Mouse (Mus musculus): ENCODE results near the gene Abca5. TPM values are rescaled to one million over a fixed set of nuclear protein-coding genes. Genes with fewer than 3 reads are reported as not detected.

The Abca5 gene
- polyA plus RNA-seq, 1 experiment from 2014 or later: 6.6 TPM

DNA sequence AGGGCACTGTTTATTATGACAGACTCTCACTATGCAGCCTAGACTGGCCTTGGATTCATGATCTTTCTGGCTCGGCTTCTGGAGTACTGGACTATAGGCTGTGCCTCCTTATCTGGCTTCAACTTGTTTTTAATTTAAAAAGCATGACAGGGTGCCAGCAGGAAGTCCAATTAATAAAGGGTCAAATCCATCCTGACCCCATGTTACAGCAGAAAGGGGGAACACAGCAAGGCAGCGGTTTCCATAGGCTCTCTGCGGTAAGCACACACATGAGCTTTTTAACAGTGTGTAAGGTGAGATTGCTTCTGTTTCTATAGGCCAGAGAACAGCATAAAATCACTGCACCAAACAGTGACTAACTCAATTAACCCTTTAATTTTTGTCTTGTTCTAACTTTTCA lies 34.1 kb downstream of the Abca5 start:
- WGBS: 55% methylated on average over 3 of the region's 3 CpGs
- no peaks in the 10 kb centered on the region for H3K27me3 ChIP-seq (ENCODE audit: insufficient read depth, low read length)
- DNase-seq (no peak), ATAC-seq (ENCODE audit: insufficient read depth) (no peak)
- no peak overlapping the region for H3K4me3 ChIP-seq (ENCODE audit: low read depth, low read length)
- no peaks in the 10 kb centered on the region for H3K36me3 ChIP-seq (ENCODE audit: insufficient read depth)
- H3K9me3 ChIP-seq (ENCODE audit: low read depth, low read length): no peaks in the 10 kb centered on the region
- no peaks in the 10 kb centered on the region for H3K4me1 ChIP-seq (ENCODE audit: insufficient read depth)
- H3K9ac ChIP-seq: no peak overlapping the region
- no peak overlapping the region for H3K4me2 ChIP-seq
- TF ChIP-seq CTCF (IDR thresholded peaks at IDR 0.05; ENCODE audit: low read depth): no peak
- no peak overlapping the region for H3K27ac ChIP-seq (ENCODE audit: low read depth)

DNA sequence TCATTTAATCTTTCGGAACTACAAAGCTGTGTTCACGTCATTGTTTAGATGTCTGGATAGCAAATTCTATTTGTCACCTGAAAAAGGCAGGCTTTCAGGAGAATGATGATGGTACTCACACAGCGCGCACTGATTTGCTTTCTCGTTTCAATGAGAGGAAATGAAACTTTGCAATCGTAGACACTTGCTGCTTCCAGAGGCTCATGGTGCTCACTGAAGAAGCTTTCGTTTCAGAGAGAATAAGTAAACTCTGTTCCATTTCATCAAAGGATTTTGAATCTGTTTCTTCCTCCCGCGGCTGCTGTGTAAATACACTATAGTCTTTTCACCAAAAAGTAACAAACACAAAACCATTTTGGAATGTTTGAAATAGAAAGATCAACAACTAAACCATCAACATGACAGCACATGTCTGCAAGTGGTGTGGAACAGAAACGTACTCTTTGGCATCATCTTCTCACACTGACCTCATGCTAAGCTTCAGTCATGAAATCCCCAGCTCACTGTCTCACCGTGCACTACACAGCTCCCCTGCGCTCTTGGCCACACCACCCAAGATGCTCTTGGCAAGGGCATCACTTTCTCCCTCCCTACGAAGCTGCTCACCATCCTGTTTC lies 39.5 kb downstream of the Abca5 start:
- H3K9me3 ChIP-seq (ENCODE audit: low read depth, low read length): no peaks in the 10 kb centered on the region
- no peak overlapping the region for H3K4me3 ChIP-seq (ENCODE audit: low read depth, low read length)
- no peak overlapping the region for H3K4me2 ChIP-seq
- DNase-seq: no peak
- H3K9ac ChIP-seq: no peak overlapping the region
- no peaks in the 10 kb centered on the region for H3K36me3 ChIP-seq (ENCODE audit: insufficient read depth)
- no peak overlapping the region for H3K27ac ChIP-seq (ENCODE audit: low read depth)
- no peak for ATAC-seq (ENCODE audit: insufficient read depth)
- WGBS: 61% methylated on average over 13 of the region's 13 CpGs
- H3K4me1 ChIP-seq (ENCODE audit: insufficient read depth): no peaks in the 10 kb centered on the region
- H3K27me3 ChIP-seq (ENCODE audit: insufficient read depth, low read length): no peaks in the 10 kb centered on the region
- no peak for TF ChIP-seq CTCF (IDR thresholded peaks at IDR 0.05; ENCODE audit: low read depth)

DNA sequence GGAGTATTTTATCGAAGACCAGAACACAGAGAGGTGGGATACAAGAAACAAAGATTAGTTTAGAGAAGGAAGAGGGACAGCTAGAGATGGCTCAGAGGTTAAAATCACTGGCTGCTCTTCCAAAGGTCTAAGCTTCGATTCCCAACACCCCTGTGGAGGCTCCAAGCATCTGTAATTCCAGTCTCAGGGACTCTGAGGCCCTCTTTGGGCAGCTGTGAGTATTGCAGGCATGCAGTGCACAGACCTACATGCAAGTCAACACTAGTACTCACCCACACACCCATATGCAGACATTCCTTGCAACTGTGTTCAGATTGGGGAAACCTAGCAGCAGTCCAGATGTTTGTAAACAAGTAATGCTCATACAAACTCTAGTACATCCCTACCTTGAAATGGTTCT lies 46.9 kb downstream of the Abca5 start:
- TF ChIP-seq CTCF (IDR thresholded peaks at IDR 0.05; ENCODE audit: low read depth): peak; percentile 14; the same call in 1 of the 2 replicates
- 65% methylated on average over 2 of the region's 2 CpGs for WGBS
- no peaks in the 10 kb centered on the region for H3K4me1 ChIP-seq (ENCODE audit: insufficient read depth)
- no peaks in the 10 kb centered on the region for H3K36me3 ChIP-seq (ENCODE audit: insufficient read depth)
- H3K4me2 ChIP-seq: no peak overlapping the region
- H3K27me3 ChIP-seq (ENCODE audit: insufficient read depth, low read length): no peaks in the 10 kb centered on the region
- H3K9ac ChIP-seq: no peak overlapping the region
- DNase-seq (no peak), ATAC-seq (ENCODE audit: insufficient read depth) (no peak)
- no peak overlapping the region for H3K4me3 ChIP-seq (ENCODE audit: low read depth, low read length)
- no peak overlapping the region for H3K27ac ChIP-seq (ENCODE audit: low read depth)
- no peaks in the 10 kb centered on the region for H3K9me3 ChIP-seq (ENCODE audit: low read depth, low read length)

DNA sequence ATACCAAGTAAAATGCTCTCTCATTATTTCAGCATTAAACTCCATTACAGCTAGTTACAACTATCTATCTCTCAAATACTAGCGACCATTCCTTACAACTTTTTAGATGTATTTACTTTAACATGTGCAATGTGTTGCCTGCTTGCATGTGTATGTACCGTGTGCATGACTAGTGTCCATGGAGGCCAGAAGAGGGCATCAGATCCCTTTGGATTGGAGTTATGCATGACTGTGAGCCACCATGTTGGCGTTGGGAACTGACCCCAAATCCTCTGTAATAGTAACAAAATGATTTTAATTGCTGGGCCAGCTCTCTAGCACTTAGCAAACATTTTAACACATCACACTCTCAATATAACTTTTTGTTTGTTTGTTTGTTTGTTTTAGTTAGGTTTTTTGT lies 49.1 kb downstream of the Abca5 start:
- Histone ChIP-seq H3K4me3 (ENCODE audit: low read depth, low read length) (no peak overlapping the region), H3K27me3 (ENCODE audit: insufficient read depth, low read length) (no peaks in the 10 kb centered on the region), H3K4me2 (no peak overlapping the region), H3K36me3 (ENCODE audit: insufficient read depth) (no peaks in the 10 kb centered on the region), H3K9me3 (ENCODE audit: low read depth, low read length) (no peaks in the 10 kb centered on the region), H3K9ac (no peak overlapping the region), H3K4me1 (ENCODE audit: insufficient read depth) (no peaks in the 10 kb centered on the region), H3K27ac (ENCODE audit: low read depth) (no peak overlapping the region)
- ATAC-seq (ENCODE audit: insufficient read depth) (no peak), DNase-seq (no peak)
- WGBS: 83% methylated on average over 3 of the region's 3 CpGs
- no peak for TF ChIP-seq CTCF (IDR thresholded peaks at IDR 0.05; ENCODE audit: low read depth)

DNA sequence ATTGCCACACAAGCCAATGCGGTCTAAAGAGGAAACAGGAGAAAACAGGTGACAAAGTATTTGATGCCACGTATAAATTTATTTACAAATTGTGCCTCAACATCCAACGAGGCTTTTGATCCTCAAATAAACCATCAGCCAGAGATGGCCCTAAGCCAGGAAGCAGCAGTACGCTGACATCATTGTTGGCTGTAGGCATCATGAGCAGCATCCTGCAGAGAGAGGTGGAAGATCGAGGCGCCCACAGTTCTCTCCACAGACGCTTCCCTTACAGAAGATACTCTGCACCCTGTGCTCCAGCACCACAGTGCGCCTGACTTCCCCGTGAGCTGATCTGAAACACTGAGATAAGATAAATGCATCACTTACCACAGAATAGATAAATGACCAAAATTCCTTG lies 49.8 kb downstream of the Abca5 start:
- H3K27me3 ChIP-seq (ENCODE audit: insufficient read depth, low read length): no peaks in the 10 kb centered on the region
- no peak overlapping the region for H3K9ac ChIP-seq
- H3K36me3 ChIP-seq (ENCODE audit: insufficient read depth): no peaks in the 10 kb centered on the region
- H3K4me3 ChIP-seq (ENCODE audit: low read depth, low read length): no peak overlapping the region
- 36% methylated on average over 9 of the region's 9 CpGs for WGBS
- TF ChIP-seq CTCF (IDR thresholded peaks at IDR 0.05; ENCODE audit: low read depth): no peak
- H3K4me2 ChIP-seq: no peak overlapping the region
- no peaks in the 10 kb centered on the region for H3K4me1 ChIP-seq (ENCODE audit: insufficient read depth)
- H3K9me3 ChIP-seq (ENCODE audit: low read depth, low read length): no peaks in the 10 kb centered on the region
- no peak overlapping the region for H3K27ac ChIP-seq (ENCODE audit: low read depth)
- ATAC-seq (ENCODE audit: insufficient read depth) (no peak), DNase-seq (peak; percentile 55)

DNA sequence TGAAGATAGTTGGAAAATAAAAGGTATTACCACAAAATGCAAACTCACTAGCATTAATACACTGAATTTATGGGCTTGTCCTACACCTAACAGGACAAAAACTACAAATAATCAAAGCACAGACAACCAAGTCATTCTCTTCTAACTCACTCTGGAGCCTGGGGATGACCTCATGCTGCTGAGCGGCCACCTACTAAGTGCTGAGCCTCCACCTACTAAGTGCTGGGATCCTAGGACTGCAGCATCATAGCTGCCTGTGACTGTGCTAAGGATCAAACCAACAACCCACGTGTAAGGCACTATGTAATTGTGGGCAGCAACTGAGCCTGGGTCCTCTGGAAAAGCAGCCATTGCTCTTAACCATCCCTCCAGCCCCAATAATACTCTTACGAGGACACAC lies 51.2 kb downstream of the Abca5 start:
- DNase-seq: no peak
- Histone ChIP-seq H3K36me3 (ENCODE audit: insufficient read depth) (no peaks in the 10 kb centered on the region), H3K4me3 (ENCODE audit: low read depth, low read length) (no peak overlapping the region), H3K27me3 (ENCODE audit: insufficient read depth, low read length) (no peaks in the 10 kb centered on the region), H3K9ac (no peak overlapping the region), H3K4me1 (ENCODE audit: insufficient read depth) (no peaks in the 10 kb centered on the region), H3K4me2 (no peak overlapping the region), H3K27ac (ENCODE audit: low read depth) (no peak overlapping the region), H3K9me3 (ENCODE audit: low read depth, low read length) (no peaks in the 10 kb centered on the region)
- 77% methylated on average over 3 of the region's 3 CpGs for WGBS
- no peak for TF ChIP-seq CTCF (IDR thresholded peaks at IDR 0.05; ENCODE audit: low read depth)
- ATAC-seq (ENCODE audit: insufficient read depth): no peak

DNA sequence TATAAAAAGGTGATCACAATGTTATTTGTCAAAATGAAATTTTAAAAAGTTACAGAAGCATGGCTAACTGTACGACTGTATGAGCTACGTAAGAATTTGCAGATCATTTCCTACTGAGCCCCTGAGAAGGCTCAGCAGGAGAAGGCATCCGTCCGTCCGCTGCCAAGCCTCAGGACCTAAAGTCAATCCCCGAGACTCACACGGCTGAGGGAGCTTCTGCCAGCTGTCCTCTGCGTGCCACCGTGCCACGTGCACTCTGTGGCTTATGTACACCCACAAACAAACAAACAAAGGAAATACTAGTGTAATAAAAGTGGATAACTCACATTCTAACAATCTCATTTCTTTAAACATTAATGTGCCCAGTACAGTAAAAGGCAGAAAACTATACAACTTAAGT lies 52.7 kb downstream of the Abca5 start:
- Histone ChIP-seq H3K27ac (ENCODE audit: low read depth) (no peak overlapping the region), H3K4me2 (no peak overlapping the region), H3K4me3 (ENCODE audit: low read depth, low read length) (no peak overlapping the region), H3K9ac (no peak overlapping the region), H3K9me3 (ENCODE audit: low read depth, low read length) (no peaks in the 10 kb centered on the region), H3K4me1 (ENCODE audit: insufficient read depth) (no peaks in the 10 kb centered on the region), H3K27me3 (ENCODE audit: insufficient read depth, low read length) (no peaks in the 10 kb centered on the region), H3K36me3 (ENCODE audit: insufficient read depth) (no peaks in the 10 kb centered on the region)
- DNase-seq (no peak), ATAC-seq (ENCODE audit: insufficient read depth) (no peak)
- 58% methylated on average over 10 of the region's 10 CpGs for WGBS
- no peak for TF ChIP-seq CTCF (IDR thresholded peaks at IDR 0.05; ENCODE audit: low read depth)
